Mouse (Mus musculus): ENCODE measurements around the gene Prss30.

- TF ChIP-seq CTCF (IDR thresholded peaks at IDR 0.05; ENCODE audit: insufficient read depth, low read depth, low read length), result no peak
- no peak for TF ChIP-seq POLR2A (IDR thresholded peaks at IDR 0.05; ENCODE audit: insufficient read depth, low read depth, low read length)
These were observed 26.6 kb upstream of the Prss30 start for GRCm38 (mm10) chr17:24006930-24007329.

Data from olfactory bulb, adult 2 months (tissue).